Mouse (Mus musculus) bone marrow, adult 2 months (tissue): ENCODE results near the gene Tapbp. TPM values are rescaled to one million over a fixed set of nuclear protein-coding genes. Genes with fewer than 3 reads are reported as not detected.
"Not testable (repeated sequence)": the region's sequence is repeated elsewhere in the genome, so short reads cannot be mapped to it uniquely, and the experiment has no call there.

Experiments
- H3K27ac ChIP-seq: fragments of 200-500 bp; 2 replicates; pipeline ENCODE4 v1.5.1; 2012; ENCODE audit warnings: low read depth, mild to moderate bottlenecking, control low read depth, inconsistent platforms, low read length; ENCODE audit not compliant: control insufficient read depth, poor library complexity, insufficient read depth
- H3K4me1 ChIP-seq: fragments of 200-500 bp; 2 replicates; pipeline ENCODE4 v1.6.1; 2011; ENCODE audit warnings: low read length; ENCODE audit not compliant: control insufficient read depth, insufficient read depth
- H3K4me3 ChIP-seq: fragments of 200-500 bp; replicated peaks from 2 replicates; pipeline ENCODE3; 2011; ENCODE audit warnings: mild to moderate bottlenecking, low read depth, low read length, control low read depth; ENCODE audit not compliant: control insufficient read depth
- CTCF ChIP-seq: fragments of 200-500 bp; IDR thresholded peaks from 2 replicates; pipeline ENCODE4 v1.5.1; 2011; ENCODE audit warnings: low read length, control low read depth; ENCODE audit not compliant: control insufficient read depth, insufficient read depth
- POLR2A ChIP-seq: fragments of 200-500 bp; IDR thresholded peaks from 2 replicates; pipeline ENCODE4 v1.6.1; 2011; ENCODE audit warnings: low read depth, mild to moderate bottlenecking, control low read depth, low read length, borderline replicate concordance; ENCODE audit not compliant: control insufficient read depth
- WGBS: fragments of 180-500 bp; shearing (Covaris S2); methylation state at CpG from one replicate; pipeline ENCODE4 v1.1.7; 2018; 5-methylcytosine and 5-hydroxymethylcytosine counted together
- polyA plus RNA-seq: library from polyadenylated mRNA; stranded (reverse); fragments of >200 nt; gene quantifications from 2 replicates; pipeline ENCODE4 v1.2.4, GENCODE M21; 2011; ENCODE audit warnings: low replicate concordance; ENCODE audit not compliant: missing spikeins, insufficient read depth, insufficient read length

The Tapbp gene
- polyA plus RNA-seq, 1 experiment = 87.3 TPM

GRCm38 (mm10) chr17:33951021-33951946 is 35.6 kb downstream of the Tapbp start, which contains the start of gene B3galt4:
TSS of gene B3galt4 (minus strand) at chr17:33951488.
- Histone ChIP-seq H3K4me3 (peak within 1 kb of the TSS; percentile 82), H3K4me1 (peaks cover 9% of the 10 kb centered on the region), H3K27ac (peak within 1 kb of the TSS; percentile 85)
- WGBS = 1% methylated on average over 45 of the region's 45 CpGs
- TF ChIP-seq CTCF (peak; percentile 4; the same call in 1 of the 2 replicates), POLR2A (peak; percentile 59; the same call in 1 of the 2 replicates)

- H3K27ac ChIP-seq = 0 out of 2 replicates have a peak overlapping the region, but pooled peaks have one; percentile 11
- H3K4me1 ChIP-seq, H3K4me3 ChIP-seq: not testable (repeated sequence)
- 80% methylated on average over 13 of the region's 13 CpGs for WGBS
These were observed 36.3 kb downstream of the Tapbp start for GRCm38 (mm10) chr17:33952015-33952414.

GRCm38 (mm10) chr17:33952879-33953278 is 37.2 kb downstream of the Tapbp start:
- peaks cover 7% of the 10 kb centered on the region for H3K4me1 ChIP-seq
- TF ChIP-seq POLR2A (no peak), CTCF (no peak)
- no peak overlapping the region for H3K4me3 ChIP-seq
- WGBS = 73% methylated on average over 4 of the region's 4 CpGs
- H3K27ac ChIP-seq = no peak overlapping the region

- Histone ChIP-seq H3K4me1 (peaks cover 4% of the 10 kb centered on the region), H3K4me3 (no peak overlapping the region), H3K27ac (no peak overlapping the region)
- TF ChIP-seq CTCF (no peak), POLR2A (no peak)
- WGBS = 73% methylated on average over 3 of the region's 3 CpGs
These were observed 37.6 kb downstream of the Tapbp start for GRCm38 (mm10) chr17:33953310-33953709.

- WGBS = 36% methylated on average over 5 of the region's 5 CpGs
- Histone ChIP-seq H3K4me3 (peak overlapping the region; percentile 65), H3K4me1 (peaks cover 3% of the 10 kb centered on the region), H3K27ac (no peak overlapping the region)
- TF ChIP-seq CTCF = no peak
- TF ChIP-seq POLR2A = no peak
These were observed 38.4 kb downstream of the Tapbp start for GRCm38 (mm10) chr17:33953961-33954565.

GRCm38 (mm10) chr17:33954646-33955554 is 39.2 kb downstream of the Tapbp start:
- under 1% methylated on average over 33 of the region's 33 CpGs for WGBS
- peak overlapping the region; percentile 65 for H3K4me3 ChIP-seq
- no peak for TF ChIP-seq CTCF
- TF ChIP-seq POLR2A = no peak
- peak overlapping the region; percentile 92 for H3K27ac ChIP-seq
- H3K4me1 ChIP-seq = peaks cover 3% of the 10 kb centered on the region

- TF ChIP-seq POLR2A (peak; percentile 94), CTCF (no peak)
- H3K4me1 ChIP-seq = peaks cover 1% of the 10 kb centered on the region; the same call in 1 of the 2 replicates
- H3K4me3 ChIP-seq = peak within 1 kb of the TSS; percentile 95
- under 1% methylated on average over 50 of the region's 50 CpGs for WGBS
- peak within 1 kb of the TSS; percentile 92 for H3K27ac ChIP-seq
These were observed 40.0 kb downstream of the Tapbp start, which contains the start of the genes Vps52 and Rps18 for GRCm38 (mm10) chr17:33955555-33956214. TSS of gene Vps52 (plus strand) at chr17:33955812. TSS of gene Rps18 (minus strand) at chr17:33956001.
